Mouse (Mus musculus) heart, adult 2 months (tissue): ENCODE measurements around the gene Sorbs2. TPM values are rescaled to one million over a fixed set of nuclear protein-coding genes. Genes with fewer than 3 reads are reported as not detected.

Source experiments
- DNase-seq, 2 experiments: peaks; one replicate each; pipeline ENCODE4 v3.0.0; 2021
- H3K27ac ChIP-seq: fragments of 200-600 bp; 2 replicates; pipeline ENCODE4 v1.8.1; 2022
- H3K27me3 ChIP-seq: fragments of 200-500 bp; 2 replicates; pipeline ENCODE4 v1.6.1; 2012; ENCODE audit warnings: mild to moderate bottlenecking, low read length, inconsistent platforms, mixed read lengths; ENCODE audit not compliant: control insufficient read depth, insufficient read depth
- H3K36me3 ChIP-seq: fragments of 200-500 bp; 2 replicates; pipeline ENCODE4 v1.6.1; 2012; ENCODE audit warnings: low read length, inconsistent platforms; ENCODE audit not compliant: control insufficient read depth, insufficient read depth
- H3K4me1 ChIP-seq: fragments of 200-500 bp; 2 replicates; pipeline ENCODE4 v1.6.1; 2011; ENCODE audit warnings: low read length; ENCODE audit not compliant: control insufficient read depth, insufficient read depth
- H3K4me3 ChIP-seq: fragments of 200-600 bp; 2 replicates; pipeline ENCODE4 v1.8.1; 2022
- H3K79me2 ChIP-seq: fragments of 200-500 bp; replicated peaks from 2 replicates; pipeline ENCODE4 v1.6.1; 2012; ENCODE audit warnings: mild to moderate bottlenecking, inconsistent platforms, low read length, moderate library complexity, mixed read lengths; ENCODE audit not compliant: control insufficient read depth, insufficient read depth
- H3K9ac ChIP-seq: fragments of 200-500 bp; 2 replicates; pipeline ENCODE4 v1.6.1; 2012; ENCODE audit warnings: low read depth, mild to moderate bottlenecking, control low read depth, inconsistent platforms, low read length, mixed read lengths
- CTCF ChIP-seq: fragments of 200-600 bp; IDR thresholded peaks from 2 replicates; pipeline ENCODE4 v1.8.1; 2022; ENCODE audit warnings: antibody characterized with exemption, mild to moderate bottlenecking, moderate library complexity
- EP300 ChIP-seq: fragments of 200-500 bp; IDR thresholded peaks from 2 replicates; pipeline ENCODE4 v1.6.1; 2011; ENCODE audit warnings: low read depth, low read length, control low read depth; ENCODE audit not compliant: insufficient read depth
- POLR2A ChIP-seq: fragments of 200-500 bp; IDR thresholded peaks from 2 replicates; pipeline ENCODE4 v1.6.1; 2011; ENCODE audit warnings: mild to moderate bottlenecking, low read depth, low read length, control low read depth; ENCODE audit not compliant: insufficient read depth
- WGBS: fragments of 180-500 bp; shearing (Covaris S2); methylation state at CpG from one replicate; pipeline ENCODE4 v1.1.7; 2018; 5-methylcytosine and 5-hydroxymethylcytosine counted together
- intact Hi-C: fragments of 180-260 bp; cut with DNase I; formaldehyde crosslinking; loops from one replicate; pipeline ENCODE4 v1.15.1; 2025
- polyA plus RNA-seq: library from polyadenylated mRNA; depleted of rRNA; stranded (reverse); fragments of >200 nt; gene quantifications from 2 replicates; pipeline ENCODE4 v1.2.3, GENCODE M21; 2012
- total RNA-seq, 2 experiments: library from RNA; stranded (reverse); gene quantifications; 2 replicates each; pipeline ENCODE4 v1.2.3; 2021

Gene Sorbs2
- total and polyA plus RNA-seq, 3 experiments = 233 to 581 (median 506) TPM

GRCm38 (mm10) chr8:45610426-45611215 lies 103.0 kb downstream of the Sorbs2 start:
- H3K4me1 ChIP-seq = peaks cover 3% of the 10 kb centered on the region
- no peak overlapping the region for H3K9ac ChIP-seq
- TF ChIP-seq POLR2A (no peak), CTCF (no peak), EP300 (no peak)
- H3K79me2 ChIP-seq = no peaks in the 10 kb centered on the region
- H3K36me3 ChIP-seq = no peaks in the 10 kb centered on the region; the same call in 1 of the 2 replicates
- DNase-seq = no peak
- H3K27me3 ChIP-seq = no peaks in the 10 kb centered on the region
- no peak overlapping the region for H3K27ac ChIP-seq
- 25% methylated on average over 7 of the region's 7 CpGs for WGBS
- no peak overlapping the region for H3K4me3 ChIP-seq
- intact Hi-C loops = no loop called here

- H3K4me3 ChIP-seq = no peak overlapping the region
- no peaks in the 10 kb centered on the region for H3K27me3 ChIP-seq
- no peak for DNase-seq
- WGBS = 68% methylated on average over 1 of the region's 1 CpGs
- no peaks in the 10 kb centered on the region for H3K79me2 ChIP-seq
- H3K27ac ChIP-seq = no peak overlapping the region
- TF ChIP-seq CTCF (no peak), EP300 (no peak), POLR2A (no peak)
- no peaks in the 10 kb centered on the region; the same call in 1 of the 2 replicates for H3K36me3 ChIP-seq
- no peak overlapping the region for H3K9ac ChIP-seq
- intact Hi-C loops = no loop called here
- peaks cover 3% of the 10 kb centered on the region for H3K4me1 ChIP-seq
Measured at GRCm38 (mm10) chr8:45611320-45611719, 103.7 kb downstream of the Sorbs2 start.

- H3K4me3 ChIP-seq = no peak overlapping the region
- WGBS = 69% methylated on average over 5 of the region's 5 CpGs
- H3K79me2 ChIP-seq = no peaks in the 10 kb centered on the region
- TF ChIP-seq CTCF = no peak
- no peak for TF ChIP-seq POLR2A
- TF ChIP-seq EP300 = no peak
- intact Hi-C loops = no loop called here
- no peak overlapping the region for H3K9ac ChIP-seq
- DNase-seq = no peak
- H3K36me3 ChIP-seq = no peaks in the 10 kb centered on the region; the same call in 1 of the 2 replicates
- no peaks in the 10 kb centered on the region for H3K27me3 ChIP-seq
- peaks cover 3% of the 10 kb centered on the region for H3K4me1 ChIP-seq
- no peak overlapping the region for H3K27ac ChIP-seq
Measured at GRCm38 (mm10) chr8:45614610-45615009, 107.0 kb downstream of the Sorbs2 start.

- Histone ChIP-seq H3K4me1 (peaks cover 1% of the 10 kb centered on the region), H3K27ac (no peak overlapping the region), H3K4me3 (no peak overlapping the region), H3K9ac (no peak overlapping the region), H3K27me3 (no peaks in the 10 kb centered on the region), H3K36me3 (no peaks in the 10 kb centered on the region; the same call in 1 of the 2 replicates), H3K79me2 (no peaks in the 10 kb centered on the region)
- intact Hi-C loops = no loop called here
- TF ChIP-seq EP300 = no peak
- TF ChIP-seq CTCF = 0 out of 2 replicates have a peak, but pooled peaks have one; percentile 5
- no peak for TF ChIP-seq POLR2A
- 35% methylated on average over 9 of the region's 9 CpGs for WGBS
- no peak for DNase-seq
Measured at GRCm38 (mm10) chr8:45615050-45615449, 107.5 kb downstream of the Sorbs2 start.

- Histone ChIP-seq H3K27ac (no peak overlapping the region), H3K79me2 (no peaks in the 10 kb centered on the region), H3K4me1 (no peaks in the 10 kb centered on the region), H3K9ac (no peak overlapping the region), H3K36me3 (no peaks in the 10 kb centered on the region; the same call in 1 of the 2 replicates), H3K4me3 (no peak overlapping the region), H3K27me3 (no peaks in the 10 kb centered on the region)
- 49% methylated on average over 7 of the region's 7 CpGs for WGBS
- DNase-seq = no peak
- TF ChIP-seq CTCF (no peak), POLR2A (no peak), EP300 (no peak)
- intact Hi-C loops = no loop called here
Measured at GRCm38 (mm10) chr8:45615551-45615950, 108.0 kb downstream of the Sorbs2 start.

GRCm38 (mm10) chr8:45621576-45622178 lies 114.1 kb downstream of the Sorbs2 start:
- 55% methylated on average over 15 of the region's 15 CpGs for WGBS
- no peak for DNase-seq
- intact Hi-C loops = no loop called here
- Histone ChIP-seq H3K4me3 (peak overlapping the region; percentile 6; the same call in 1 of the 2 replicates), H3K27me3 (no peaks in the 10 kb centered on the region), H3K27ac (peak overlapping the region; percentile 7; the same call in 1 of the 2 replicates), H3K36me3 (no peaks in the 10 kb centered on the region), H3K79me2 (no peaks in the 10 kb centered on the region), H3K4me1 (no peaks in the 10 kb centered on the region), H3K9ac (no peak overlapping the region)
- no peak for TF ChIP-seq CTCF
- no peak for TF ChIP-seq POLR2A
- TF ChIP-seq EP300 = no peak
